13 mouse cellular contexts compared by ENCODE assay signal in genomic region chr2:77777781-77778180, GRCm38 (mm10). TPM values are rescaled to one million over a fixed set of nuclear protein-coding genes. Genes with fewer than 3 reads are reported as not detected.
DNase-seq lines count a peak whose midpoint lies in the region; ATAC-seq and TF ChIP-seq lines count a peak whose summit lies in the region.
"Had no signal": no experiment of that assay in that cellular context is flagged by ENCODE, and none has a peak within 500 bp of the region (broad histone marks: within the 10 kb centered on the region; RNA-seq: fewer than 3 reads in every experiment).

No protein-coding gene starts in this region.

- TF ChIP-seq CTCF in forebrain, postnatal 0 days (IDR thresholded peaks at IDR 0.05; ENCODE audit: low read depth) = no peak

- peak; percentile 42; the same call in 1 of the 2 replicates for ATAC-seq in forebrain, postnatal 0 days
- no peak for ATAC-seq in erythroid progenitor cell, adult 5-6 weeks (replicated peaks; ENCODE audit: low FRiP score, poor library complexity, severe bottlenecking)
- ATAC-seq: activated CD4-positive, CD25-positive, alpha-beta regulatory T cell, adult 4 months; intestine, postnatal 0 days had no signal

- peak overlapping the region; percentile 5 for H3K4me2 ChIP-seq in forebrain, postnatal 0 days (ENCODE audit: low read depth)

- DNase-seq in right cerebral cortex, adult 18-20 months = peak; percentile 23
- no peak for DNase-seq in right cerebral cortex, postnatal 4 days
- no peak for DNase-seq in forebrain, postnatal 0 days
- DNase-seq in kidney, postnatal 14 days = peak; percentile 58
- DNase-seq in retina, postnatal 7 days (ENCODE audit: low read depth, low spot score) = peak; percentile 29
- no peak for DNase-seq in gastrocnemius, postnatal 4 days (ENCODE audit: low spot score in 2 of 2)
- DNase-seq in urinary bladder, postnatal 36 days (ENCODE audit: low spot score in 2 of 2) = no peak
- DNase-seq: left cerebral cortex, postnatal 4 days; lung, adult 2 months; right cerebral cortex, postnatal 25 days had no signal

- peaks cover 8% of the 10 kb centered on the region; the same call in 1 of the 2 replicates for H3K4me1 ChIP-seq in forebrain, postnatal 0 days (ENCODE audit: insufficient read depth)

- no peak overlapping the region for H3K4me3 ChIP-seq in forebrain, postnatal 0 days (ENCODE audit: low read depth, low read length)

- no peaks in the 10 kb centered on the region for H3K27me3 ChIP-seq in forebrain, postnatal 0 days (ENCODE audit: insufficient read depth, low read length)

- no peak overlapping the region for H3K27ac ChIP-seq in forebrain, postnatal 0 days (ENCODE audit: low read depth, low read length)

- H3K9ac ChIP-seq in forebrain, postnatal 0 days = no peak overlapping the region

- WGBS in forebrain, postnatal 0 days = 10% methylated on average over 6 of the region's 6 CpGs

- no peaks in the 10 kb centered on the region for H3K9me3 ChIP-seq in forebrain, postnatal 0 days (ENCODE audit: low read length)

- no peaks in the 10 kb centered on the region for H3K36me3 ChIP-seq in forebrain, postnatal 0 days (ENCODE audit: insufficient read depth)

RNA-seq across cellular contexts. Expression of gene Zfp385b, which starts 41.7 kb away (rescaled TPM):
- 9.5 and 10.0 TPM in 2 replicates for total RNA-seq in forebrain, postnatal 0 days (2014; rRNA removed)
- 18.5 and 20.4 TPM in 2 replicates for polyA plus RNA-seq in forebrain, postnatal 0 days (2015; fragmentation: Nextera tagmentation; extraction: Ambion mirVana)
- total RNA-seq in gastrocnemius, postnatal 4 days (2021) = 10 to 100 TPM; 11.5 to 13.1 TPM
- total RNA-seq in erythroid progenitor cell, adult 5-6 weeks (2015; ENCODE audit: low replicate concordance) = not detected in 2 replicates
- total RNA-seq in erythroid progenitor cell, adult 5-6 weeks (2017; ENCODE audit: low replicate concordance) = not detected in 2 replicates

Comparison
In these comparisons a context has a peak if more than half of its experiments do, and no peak if none do; other contexts are left out.
1. DNase-seq: peak in right cerebral cortex, adult 18-20 months (single experiment), kidney, postnatal 14 days (single experiment) and retina, postnatal 7 days (single experiment); none in right cerebral cortex, postnatal 4 days (single experiment), forebrain, postnatal 0 days (single experiment), gastrocnemius, postnatal 4 days (0 of 2) and urinary bladder, postnatal 36 days (0 of 2).
2. RNA of gene Zfp385b, which starts 41.7 kb away (total RNA-seq): 11.5 to 13.1 TPM in gastrocnemius, postnatal 4 days and 9.5 to 10.0 TPM in forebrain, postnatal 0 days; not detected in erythroid progenitor cell, adult 5-6 weeks; every median in the first group is over 10 times any median in the second.